Mouse (Mus musculus) megakaryocyte, embryonic 14.5 days (primary cell): Measurements from ENCODE around the gene Mylpf.

Source experiments
- FLI1 ChIP-seq: IDR thresholded peaks from 2 replicates; pipeline ENCODE4 v1.6.1; 2012; ENCODE audit warnings: low read length, inconsistent platforms, mixed read lengths
- GATA1 ChIP-seq: IDR thresholded peaks from 3 replicates; pipeline ENCODE4 v1.6.1; 2012; ENCODE audit warnings: mixed read lengths, low read length, inconsistent platforms, borderline replicate concordance

DNA sequence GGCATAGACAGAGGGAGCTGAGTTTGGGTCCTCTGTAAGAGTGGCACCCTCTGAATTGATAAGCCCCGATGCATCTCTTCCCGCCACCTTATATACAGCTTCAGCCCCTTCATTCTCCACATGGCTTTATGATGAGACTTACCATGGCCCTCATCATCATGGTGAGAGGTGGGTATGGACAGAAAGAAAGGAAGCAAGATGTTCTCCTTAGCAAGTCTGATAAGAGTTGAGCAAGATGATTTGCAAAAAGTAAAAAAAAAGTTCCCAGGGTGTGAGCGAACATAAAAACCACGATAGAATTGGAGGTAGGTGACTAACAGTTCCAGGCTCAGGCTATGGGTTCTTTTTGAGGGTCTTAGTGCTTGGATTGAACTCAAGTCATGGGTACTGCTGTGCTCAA is 10.0 kb downstream of the Mylpf start:
- no peak; the same call in 2 of the 3 replicates for TF ChIP-seq GATA1
- no peak for TF ChIP-seq FLI1
